Mouse (Mus musculus) stomach, postnatal 0 days (tissue): ENCODE results near the gene Rrp36. TPM values are rescaled to one million over a fixed set of nuclear protein-coding genes. Genes with fewer than 3 reads are reported as not detected.

ENCODE experiments used
- ATAC-seq: fragments of 200-750 bp; cut with Nextera tagmentation; 2 replicates; pipeline ENCODE4 v1.8.0; 2017; ENCODE audit not compliant: low FRiP score, low TSS enrichment
- DNase-seq: peaks from one replicate; pipeline ENCODE4 v3.0.0-alpha.2; 2016; ENCODE audit warnings: low spot score
- H3K27ac ChIP-seq: fragments of 300-500 bp; sonication (generic); replicated peaks from 2 replicates; pipeline ENCODE4 v1.5.1; 2014; ENCODE audit warnings: mild to moderate bottlenecking, control low read depth
- H3K27me3 ChIP-seq: fragments of 300-500 bp; sonication (generic); 2 replicates; pipeline ENCODE4 v1.6.1; 2014; ENCODE audit warnings: low read length; ENCODE audit not compliant: control insufficient read depth, insufficient read depth
- H3K36me3 ChIP-seq: fragments of 300-500 bp; sonication (generic); 2 replicates; pipeline ENCODE4 v1.6.1; 2014; ENCODE audit warnings: low read length, mixed read lengths; ENCODE audit not compliant: control insufficient read depth, insufficient read depth
- H3K4me1 ChIP-seq: fragments of 300-500 bp; sonication (generic); replicated peaks from 2 replicates; pipeline ENCODE4 v1.6.1; 2014; ENCODE audit warnings: antibody characterized with exemption; ENCODE audit not compliant: control insufficient read depth, insufficient read depth
- H3K4me2 ChIP-seq: fragments of 300-500 bp; sonication (generic); replicated peaks from 2 replicates; pipeline ENCODE4 v1.6.1; 2014; ENCODE audit warnings: low read depth, mild to moderate bottlenecking, control low read depth, moderate library complexity
- H3K4me3 ChIP-seq: fragments of 300-500 bp; sonication (generic); 2 replicates; pipeline ENCODE4 v1.5.1; 2014; ENCODE audit warnings: low read depth, low read length, control low read depth
- H3K9ac ChIP-seq: fragments of 300-500 bp; sonication (generic); 2 replicates; pipeline ENCODE4 v1.6.1; 2014; ENCODE audit warnings: mild to moderate bottlenecking, low read length, control low read depth, mixed read lengths
- H3K9me3 ChIP-seq: fragments of 300-500 bp; sonication (generic); 2 replicates; pipeline ENCODE4 v1.6.1; 2016; ENCODE audit warnings: low read length; ENCODE audit not compliant: control insufficient read depth
- CTCF ChIP-seq: IDR thresholded peaks from 2 replicates; pipeline ENCODE4 v1.5.1; 2016; ENCODE audit warnings: antibody characterized with exemption, low read depth, mild to moderate bottlenecking, moderate library complexity
- EP300 ChIP-seq: optimal IDR thresholded peaks from 2 replicates; pipeline ENCODE3; 2016; ENCODE audit warnings: antibody characterized with exemption
- WGBS: fragments of 180-500 bp; shearing (Covaris S2); extraction: QIAGEN DNeasy Blood & Tissue Kit; methylation state at CpG from one replicate; pipeline ENCODE4 v1.1.7; 2014; 5-methylcytosine and 5-hydroxymethylcytosine counted together
- polyA plus RNA-seq: library from polyadenylated mRNA; unstranded; fragments of >200 nt; fragmentation: Nextera tagmentation; extraction: Ambion mirVana; gene quantifications from 2 replicates; pipeline ENCODE4 v1.2.1, GENCODE M21; 2015

Rrp36 gene
- polyA plus RNA-seq, 1 experiment from 2014 or later = 38.1 TPM

GRCm38 (mm10) chr17:46699245-46699644 is 25.1 kb upstream of the Rrp36 start:
- H3K36me3 ChIP-seq = no peaks in the 10 kb centered on the region; the same call in 1 of the 2 replicates
- H3K27me3 ChIP-seq = no peaks in the 10 kb centered on the region
- H3K4me1 ChIP-seq = peaks cover 5% of the 10 kb centered on the region; the same call in 1 of the 2 replicates
- H3K9ac ChIP-seq = no peak overlapping the region
- DNase-seq = no peak
- no peak overlapping the region for H3K4me2 ChIP-seq
- H3K27ac ChIP-seq = no peak overlapping the region
- ATAC-seq = no peak
- no peaks in the 10 kb centered on the region for H3K9me3 ChIP-seq
- TF ChIP-seq EP300 (no peak), CTCF (no peak)
- 66% methylated on average over 5 of the region's 5 CpGs for WGBS
- no peak overlapping the region for H3K4me3 ChIP-seq

- peak; percentile 72 for ATAC-seq
- no peaks in the 10 kb centered on the region; the same call in 1 of the 2 replicates for H3K36me3 ChIP-seq
- H3K4me2 ChIP-seq = no peak overlapping the region
- no peak overlapping the region for H3K9ac ChIP-seq
- no peaks in the 10 kb centered on the region for H3K27me3 ChIP-seq
- H3K9me3 ChIP-seq = no peaks in the 10 kb centered on the region
- no peak overlapping the region for H3K27ac ChIP-seq
- no peak for TF ChIP-seq EP300
- no peak for TF ChIP-seq CTCF
- H3K4me3 ChIP-seq = no peak overlapping the region
- DNase-seq = no peak
- WGBS = 78% methylated on average over 6 of the region's 6 CpGs
- peaks cover 5% of the 10 kb centered on the region; the same call in 1 of the 2 replicates for H3K4me1 ChIP-seq
Observed at GRCm38 (mm10) chr17:46698515-46698914, 24.4 kb upstream of the Rrp36 start.

- Histone ChIP-seq H3K36me3 (0 out of 2 replicates have a peak, but pooled peaks cover 2% of the 10 kb centered on the region), H3K4me1 (no peaks in the 10 kb centered on the region), H3K9ac (no peak overlapping the region), H3K27me3 (no peaks in the 10 kb centered on the region), H3K4me2 (no peak overlapping the region), H3K27ac (no peak overlapping the region), H3K9me3 (no peaks in the 10 kb centered on the region), H3K4me3 (no peak overlapping the region)
- TF ChIP-seq CTCF (no peak), EP300 (no peak)
- 81% methylated on average over 1 of the region's 1 CpGs for WGBS
- DNase-seq (no peak), ATAC-seq (no peak)
Observed at GRCm38 (mm10) chr17:46694517-46695063, 20.4 kb upstream of the Rrp36 start.

- Histone ChIP-seq H3K36me3 (peaks cover 11% of the 10 kb centered on the region; the same call in 1 of the 2 replicates), H3K4me1 (no peaks in the 10 kb centered on the region), H3K4me2 (no peak overlapping the region), H3K9ac (no peak overlapping the region), H3K27me3 (no peaks in the 10 kb centered on the region), H3K27ac (no peak overlapping the region), H3K4me3 (no peak overlapping the region), H3K9me3 (no peaks in the 10 kb centered on the region)
- DNase-seq (no peak), ATAC-seq (peak; percentile 81)
- WGBS = 59% methylated on average over 2 of the region's 2 CpGs
- TF ChIP-seq EP300 (no peak), CTCF (no peak)
Observed at GRCm38 (mm10) chr17:46691390-46691789, 17.2 kb upstream of the Rrp36 start.

GRCm38 (mm10) chr17:46690665-46691064 is 16.5 kb upstream of the Rrp36 start:
- Histone ChIP-seq H3K4me1 (no peaks in the 10 kb centered on the region), H3K27ac (no peak overlapping the region), H3K4me2 (no peak overlapping the region), H3K36me3 (peaks cover 18% of the 10 kb centered on the region), H3K9me3 (no peaks in the 10 kb centered on the region), H3K27me3 (no peaks in the 10 kb centered on the region), H3K9ac (no peak overlapping the region), H3K4me3 (no peak overlapping the region)
- TF ChIP-seq CTCF (no peak), EP300 (no peak)
- ATAC-seq (peak; percentile 26; the same call in 1 of the 2 replicates), DNase-seq (no peak)
- 85% methylated on average over 12 of the region's 12 CpGs for WGBS

GRCm38 (mm10) chr17:46685913-46686312 is 11.8 kb upstream of the Rrp36 start:
- DNase-seq (no peak), ATAC-seq (no peak)
- Histone ChIP-seq H3K9ac (no peak overlapping the region), H3K36me3 (peaks cover 33% of the 10 kb centered on the region), H3K4me1 (peaks cover 5% of the 10 kb centered on the region; the same call in 1 of the 2 replicates), H3K27ac (no peak overlapping the region), H3K27me3 (no peaks in the 10 kb centered on the region), H3K9me3 (no peaks in the 10 kb centered on the region), H3K4me3 (no peak overlapping the region), H3K4me2 (no peak overlapping the region)
- WGBS = 91% methylated on average over 6 of the region's 6 CpGs
- no peak for TF ChIP-seq CTCF
- no peak for TF ChIP-seq EP300
